Mouse (Mus musculus) small intestine, adult 2 months (tissue): ENCODE measurements at regions not wholly inside any gene's neighbourhood (a gene's known extent, or its start where the extent isn't known, plus 50 kb on each side); places are given as distances from the start of the nearest gene placed in this dataset.

Experiments
- CTCF ChIP-seq: fragments of 200-500 bp; IDR thresholded peaks from 2 replicates; pipeline ENCODE4 v1.5.1; 2012; ENCODE audit warnings: low read depth, mild to moderate bottlenecking, control low read depth, inconsistent platforms, low read length, moderate library complexity, mixed read lengths; ENCODE audit not compliant: insufficient replicate concordance, insufficient read length; ENCODE audit errors: extremely low read depth
- POLR2A ChIP-seq: fragments of 200-500 bp; IDR thresholded peaks from 2 replicates; pipeline ENCODE4 v1.6.1; 2012; ENCODE audit warnings: low read depth, mild to moderate bottlenecking, control low read depth, inconsistent platforms, low read length, moderate library complexity

- TF ChIP-seq CTCF (no peak), POLR2A (no peak)
Observed at GRCm38 (mm10) chr9:30314355-30315171, 112.3 kb upstream of the Snx19 start.
